Mouse (Mus musculus) c-Kit-positive CD71-positive TER-119-positive erythroid progenitor cells, embryonic 14.5 days (primary cell): ENCODE data around the gene Olfr1335.
"Not testable (repeated sequence)": the region's sequence is repeated elsewhere in the genome, so short reads cannot be mapped to it uniquely, and the experiment has no call there.

Source experiments
- DNase-seq: peaks from one replicate; pipeline ENCODE4 v3.0.0-alpha.2; 2013; ENCODE audit warnings: low spot score

The Olfr1335 gene

DNA sequence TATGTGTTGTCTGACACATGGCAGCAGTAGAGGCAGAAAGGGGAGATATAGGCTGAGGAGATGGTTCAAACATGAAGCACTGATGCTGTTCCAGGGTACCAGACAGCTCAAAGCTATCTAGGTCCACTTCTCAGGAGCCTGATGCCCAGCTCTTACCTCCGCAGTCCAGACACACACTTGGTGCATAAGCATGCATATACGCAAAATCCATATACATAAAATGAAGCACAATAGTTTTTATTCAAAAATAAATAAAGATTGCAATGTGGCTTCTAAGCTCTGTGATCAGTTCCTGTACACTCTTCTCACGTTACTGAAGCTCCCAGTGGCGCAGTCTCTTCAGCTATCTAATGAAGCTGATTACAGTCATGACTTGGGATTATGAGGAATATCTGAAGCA, at the start of gene Olfr1335:
TSS of gene Olfr1335 (minus strand) at position 101 of the 400 bp plus-strand sequence.
- DNase-seq: no peak

- DNase-seq: no peak
These were observed 26.4 kb upstream of the Olfr1335 start, which contains the start of gene Olfr1333 for GRCm38 (mm10) chr4:118836179-118836578. Gene Olfr1333, minus strand, starts transcription at chr4:118836279.

- no peak for DNase-seq
These were observed 9.2 kb upstream of the Olfr1335 start for GRCm38 (mm10) chr4:118818921-118819320.

DNA sequence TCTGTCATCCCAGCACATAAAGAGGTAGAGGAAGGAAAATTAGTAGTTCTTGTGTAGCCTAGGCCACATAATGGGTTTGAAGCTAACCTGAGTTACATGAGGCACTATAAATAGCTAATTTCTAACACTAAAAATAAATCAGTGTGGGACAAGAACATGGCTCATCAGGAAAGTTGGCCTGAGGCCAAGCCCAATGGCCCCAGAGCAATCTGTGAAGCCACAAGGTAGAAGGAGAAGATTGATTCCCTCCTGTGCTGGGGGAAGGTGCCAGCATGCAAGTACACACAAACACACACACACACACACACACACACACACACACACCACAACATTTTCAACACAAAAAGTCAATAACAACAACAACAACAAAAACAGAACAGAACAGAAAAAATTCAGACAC, 16.9 kb downstream of the Olfr1335 start:
- not testable (repeated sequence) for DNase-seq

- no peak for DNase-seq
These were observed 27.3 kb downstream of the Olfr1335 start, which contains the start of gene Olfr1337 for GRCm38 (mm10) chr4:118782486-118782885. Gene Olfr1337, minus strand, starts transcription at chr4:118782586.
